Mouse (Mus musculus): Measurements from ENCODE around the gene Tm6sf2. TPM values are rescaled to one million over a fixed set of nuclear protein-coding genes. Genes with fewer than 3 reads are reported as not detected.

Gene Tm6sf2
- total RNA-seq (2012; rRNA removed): 0.78 and 1.0 TPM in 2 replicates
- 1 to 10 TPM in 1 of 2 experiments, not detected in 1; 1.2 TPM for polyA plus RNA-seq (2012; ENCODE audit: insufficient read depth in 1 of 2, insufficient read length in 2 of 2, low read depth in 1 of 2, low replicate concordance in 2 of 2, missing spikeins in 1 of 2)

- Histone ChIP-seq H3K27ac (ENCODE audit: control insufficient read depth, low read depth, low read length) (peak within 1 kb of the TSS; percentile 15; the same call in 1 of the 2 replicates), H3K79me2 (ENCODE audit: control insufficient read depth, insufficient read depth, low read length, poor library complexity) (no peaks in the 10 kb centered on the region), H3K36me3 (ENCODE audit: control insufficient read depth in 1 of 2, insufficient read depth in 2 of 2, low read length in 2 of 2) (peaks cover 0 to 13% of the 10 kb centered on the region in 2 experiments), H3K4me1 (ENCODE audit: control insufficient read depth in 1 of 2, insufficient read depth in 2 of 2, low read length in 2 of 2) (peaks cover 4 to 20% of the 10 kb centered on the region in 2 experiments), H3K4me3 (ENCODE audit: control insufficient read depth in 1 of 2, insufficient read depth in 1 of 2, low read depth in 2 of 2, low read length in 2 of 2) (no peak within 1 kb of the TSS), H3K9ac (ENCODE audit: control insufficient read depth, low read depth, low read length, poor library complexity, severe bottlenecking) (no peak within 1 kb of the TSS), H3K9me3 (replicated peaks; ENCODE audit: insufficient read depth, low read length) (no peaks in the 10 kb centered on the region), H3K27me3 (ENCODE audit: control insufficient read depth in 1 of 2, insufficient read depth in 2 of 2, low read length in 2 of 2) (no peaks in the 10 kb centered on the region)
- TF ChIP-seq MEF2A (IDR thresholded peaks at IDR 0.05; ENCODE audit: extremely low read depth, insufficient replicate concordance, low read depth, low read length, poor library complexity, severe bottlenecking) (no peak), ETS1 (IDR thresholded peaks at IDR 0.05; ENCODE audit: low read depth, low read length) (no peak), MAFK (IDR thresholded peaks at IDR 0.05; ENCODE audit: borderline replicate concordance, low read depth, low read length) (no peak), CHD1 (IDR thresholded peaks at IDR 0.05; ENCODE audit: low read depth, low read length) (no peak)
- peak; percentile 14 for DNase-seq (ENCODE audit: low read depth, low spot score)
Measured at GRCm38 (mm10) chr8:70072441-70073069, at the start of gene Tm6sf2. TSS of gene Tm6sf2 (plus strand) at chr8:70072924.

- no peak overlapping the region for H3K9ac ChIP-seq (ENCODE audit: control insufficient read depth, low read depth, low read length, poor library complexity, severe bottlenecking)
- H3K79me2 ChIP-seq (ENCODE audit: control insufficient read depth, insufficient read depth, low read length, poor library complexity): no peaks in the 10 kb centered on the region
- TF ChIP-seq SMC3 (IDR thresholded peaks at IDR 0.05; ENCODE audit: low read depth, low read length): no peak
- TF ChIP-seq MYC (IDR thresholded peaks at IDR 0.05; ENCODE audit: low read depth, low read length): no peak
- no peak for TF ChIP-seq EP300 (IDR thresholded peaks at IDR 0.05; ENCODE audit: low read depth in 1 of 2, low read length in 2 of 2)
- no peak for TF ChIP-seq TBP (IDR thresholded peaks at IDR 0.05; ENCODE audit: low read depth, low read length)
- H3K36me3 ChIP-seq (ENCODE audit: control insufficient read depth in 1 of 2, insufficient read depth in 2 of 2, low read length in 2 of 2): peaks cover 0 to 6% of the 10 kb centered on the region in 2 experiments; a peak in 2 of 4 replicates
- H3K4me1 ChIP-seq (ENCODE audit: control insufficient read depth in 1 of 2, insufficient read depth in 2 of 2, low read length in 2 of 2): no peaks in the 10 kb centered on the region
- H3K4me3 ChIP-seq (ENCODE audit: control insufficient read depth in 1 of 2, insufficient read depth in 1 of 2, low read depth in 2 of 2, low read length in 2 of 2): no peak overlapping the region
- DNase-seq (ENCODE audit: low read depth, low spot score): no peak
- H3K27ac ChIP-seq (ENCODE audit: control insufficient read depth, low read depth, low read length): no peak overlapping the region
- no peaks in the 10 kb centered on the region for H3K27me3 ChIP-seq (ENCODE audit: control insufficient read depth in 1 of 2, insufficient read depth in 2 of 2, low read length in 2 of 2)
- no peaks in the 10 kb centered on the region for H3K9me3 ChIP-seq (replicated peaks; ENCODE audit: insufficient read depth, low read length)
Measured at GRCm38 (mm10) chr8:70023596-70023995, 49.1 kb upstream of the Tm6sf2 start.

- Histone ChIP-seq H3K4me3 (ENCODE audit: control insufficient read depth in 1 of 2, insufficient read depth in 1 of 2, low read depth in 2 of 2, low read length in 2 of 2) (no peak overlapping the region), H3K27me3 (ENCODE audit: control insufficient read depth in 1 of 2, insufficient read depth in 2 of 2, low read length in 2 of 2) (no peaks in the 10 kb centered on the region), H3K79me2 (ENCODE audit: control insufficient read depth, insufficient read depth, low read length, poor library complexity) (no peaks in the 10 kb centered on the region), H3K9ac (ENCODE audit: control insufficient read depth, low read depth, low read length, poor library complexity, severe bottlenecking) (no peak overlapping the region), H3K27ac (ENCODE audit: control insufficient read depth, low read depth, low read length) (no peak overlapping the region), H3K4me1 (ENCODE audit: control insufficient read depth in 1 of 2, insufficient read depth in 2 of 2, low read length in 2 of 2) (no peaks in the 10 kb centered on the region), H3K9me3 (replicated peaks; ENCODE audit: insufficient read depth, low read length) (no peaks in the 10 kb centered on the region), H3K36me3 (ENCODE audit: control insufficient read depth in 1 of 2, insufficient read depth in 2 of 2, low read length in 2 of 2) (peaks cover 0 to 8% of the 10 kb centered on the region in 2 experiments; a peak in 2 of 4 replicates)
- TF ChIP-seq E2F4 (IDR thresholded peaks at IDR 0.05; ENCODE audit: borderline replicate concordance, low read depth, low read length) (no peak), GABPA (IDR thresholded peaks at IDR 0.05; ENCODE audit: low read depth, low read length) (no peak), SIN3A (IDR thresholded peaks at IDR 0.05; ENCODE audit: low read length) (no peak), EP300 (IDR thresholded peaks at IDR 0.05; ENCODE audit: low read depth in 1 of 2, low read length in 2 of 2) (no peak), UBTF (IDR thresholded peaks at IDR 0.05; ENCODE audit: borderline replicate concordance, insufficient read depth, low read depth, low read length) (no peak), ETS1 (IDR thresholded peaks at IDR 0.05; ENCODE audit: low read depth, low read length) (no peak), RCOR1 (IDR thresholded peaks at IDR 0.05; ENCODE audit: low read depth, low read length) (no peak), JUND (IDR thresholded peaks at IDR 0.05; ENCODE audit: low read depth, low read length) (no peak), POLR2A (IDR thresholded peaks at IDR 0.05; ENCODE audit: control insufficient read depth in 1 of 2, insufficient read depth in 1 of 2, low read depth in 1 of 2, low read length in 2 of 2, poor library complexity in 1 of 2) (no peak), MEF2A (IDR thresholded peaks at IDR 0.05; ENCODE audit: extremely low read depth, insufficient replicate concordance, low read depth, low read length, poor library complexity, severe bottlenecking) (no peak), CHD1 (IDR thresholded peaks at IDR 0.05; ENCODE audit: low read depth, low read length) (no peak), ZMIZ1 (IDR thresholded peaks at IDR 0.05; ENCODE audit: low read depth, low read length) (no peak), GATA1 (IDR thresholded peaks at IDR 0.05; ENCODE audit: low read depth, low read length) (no peak), CTCF (IDR thresholded peaks at IDR 0.05 in 2 of 3, conservative IDR thresholded peaks at IDR 0.05 in 1 of 3; ENCODE audit: control insufficient read depth in 1 of 3, insufficient read depth in 1 of 3, low read depth in 2 of 3, low read length in 3 of 3, poor library complexity in 1 of 3, severe bottlenecking in 1 of 3) (no peak), MXI1 (IDR thresholded peaks at IDR 0.05; ENCODE audit: low read depth, low read length) (no peak), MAZ (IDR thresholded peaks at IDR 0.05; ENCODE audit: low read depth, low read length) (no peak), POLR2AphosphoS2 (IDR thresholded peaks at IDR 0.05; ENCODE audit: low read length) (no peak), USF2 (IDR thresholded peaks at IDR 0.05; ENCODE audit: borderline replicate concordance in 1 of 2, insufficient read depth in 1 of 2, low read depth in 1 of 2, low read length in 2 of 2) (no peak), MAFK (IDR thresholded peaks at IDR 0.05; ENCODE audit: borderline replicate concordance, low read depth, low read length) (no peak)
- no peak for DNase-seq (ENCODE audit: low read depth, low spot score)
Measured at GRCm38 (mm10) chr8:70026151-70026550, 46.6 kb upstream of the Tm6sf2 start.
